Mouse (Mus musculus) lung, postnatal 10 days (tissue): Measurements from ENCODE around the gene Tmem179.

ENCODE experiments used
- DNase-seq: peaks from one replicate; pipeline ENCODE4 v3.0.0; 2021

Gene Tmem179

GRCm38 (mm10) chr12:112533758-112534157, 17.2 kb upstream of the Tmem179 start:
- no peak for DNase-seq

GRCm38 (mm10) chr12:112518105-112518504, 1.6 kb upstream of the Tmem179 start:
- DNase-seq, result no peak

GRCm38 (mm10) chr12:112514897-112515296, 1.6 kb downstream of the Tmem179 start:
- DNase-seq, result no peak

- no peak for DNase-seq
These were observed 5.7 kb downstream of the Tmem179 start for GRCm38 (mm10) chr12:112510733-112511372.

GRCm38 (mm10) chr12:112510365-112510732, 6.2 kb downstream of the Tmem179 start:
- DNase-seq, result no peak

GRCm38 (mm10) chr12:112507984-112508383, 8.6 kb downstream of the Tmem179 start:
- no peak for DNase-seq

GRCm38 (mm10) chr12:112507264-112507663, 9.3 kb downstream of the Tmem179 start:
- no peak for DNase-seq

GRCm38 (mm10) chr12:112506267-112506666, 10.3 kb downstream of the Tmem179 start:
- DNase-seq, result no peak

- no peak for DNase-seq
These were observed 13.4 kb downstream of the Tmem179 start for GRCm38 (mm10) chr12:112503003-112503771.

GRCm38 (mm10) chr12:112498683-112499082, 17.9 kb downstream of the Tmem179 start:
- peak; percentile 32 for DNase-seq

GRCm38 (mm10) chr12:112497731-112498130, 18.8 kb downstream of the Tmem179 start:
- DNase-seq, result no peak

- DNase-seq, result no peak
These were observed 20.4 kb downstream of the Tmem179 start for GRCm38 (mm10) chr12:112496136-112496535.

- peak; percentile 84 for DNase-seq
These were observed 26.1 kb downstream of the Tmem179 start for GRCm38 (mm10) chr12:112490444-112490939.

- no peak for DNase-seq
These were observed 27.0 kb downstream of the Tmem179 start for GRCm38 (mm10) chr12:112489535-112489934.

GRCm38 (mm10) chr12:112489134-112489533, 27.4 kb downstream of the Tmem179 start, which contains the start of gene A530016L24Rik:
TSS of gene A530016L24Rik (plus strand) at chr12:112489448.
- no peak for DNase-seq

GRCm38 (mm10) chr12:112473777-112474176, 42.8 kb downstream of the Tmem179 start:
- DNase-seq, result peak; percentile 93

GRCm38 (mm10) chr12:112470216-112470615, 46.3 kb downstream of the Tmem179 start:
- no peak for DNase-seq

GRCm38 (mm10) chr12:112469393-112469792, 47.2 kb downstream of the Tmem179 start:
- no peak for DNase-seq

GRCm38 (mm10) chr12:112467387-112467786, 49.2 kb downstream of the Tmem179 start:
- no peak for DNase-seq

- no peak for DNase-seq
These were observed 50.6 kb downstream of the Tmem179 start for GRCm38 (mm10) chr12:112465928-112466327.

GRCm38 (mm10) chr12:112464516-112464915, 52.0 kb downstream of the Tmem179 start:
- no peak for DNase-seq

GRCm38 (mm10) chr12:112463750-112464444, 52.6 kb downstream of the Tmem179 start:
- DNase-seq, result no peak

- no peak for DNase-seq
These were observed 53.3 kb downstream of the Tmem179 start for GRCm38 (mm10) chr12:112463209-112463608.

- DNase-seq, result no peak
These were observed 54.1 kb downstream of the Tmem179 start for GRCm38 (mm10) chr12:112462423-112462822.
